Mouse (Mus musculus) kidney, postnatal 10 days (tissue): ENCODE measurements at regions not wholly inside any gene's neighbourhood (a gene's known extent, or its start where the extent isn't known, plus 50 kb on each side); places are given as distances from the start of the nearest gene placed in this dataset.
A peak's percentile ranks its signal among the peaks of the same experiment; 100 is the strongest.

ENCODE experiments used
- DNase-seq: peaks from one replicate; pipeline ENCODE4 v3.0.0; 2021; ENCODE audit warnings: mixed read lengths

DNA sequence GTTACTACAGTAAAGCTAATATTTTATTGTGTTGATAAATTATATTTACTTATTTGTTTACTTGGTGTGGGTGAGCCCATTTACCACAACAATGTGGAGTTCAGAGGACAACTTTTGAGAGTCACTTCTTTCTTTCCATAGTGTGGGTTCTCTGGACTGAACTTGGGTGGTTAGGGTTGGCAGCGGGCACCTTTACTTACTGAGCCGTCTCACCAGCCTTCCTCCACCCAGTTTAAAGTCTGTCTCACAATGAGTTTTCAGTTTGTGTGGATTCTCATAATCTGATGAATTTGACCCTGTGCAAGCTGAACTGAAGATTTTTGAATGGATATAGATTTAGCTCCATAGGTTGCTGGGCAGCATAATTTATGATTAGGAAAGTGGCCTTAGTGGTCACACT lies 53.5 kb upstream of the Pth start:
- no peak for DNase-seq

DNA sequence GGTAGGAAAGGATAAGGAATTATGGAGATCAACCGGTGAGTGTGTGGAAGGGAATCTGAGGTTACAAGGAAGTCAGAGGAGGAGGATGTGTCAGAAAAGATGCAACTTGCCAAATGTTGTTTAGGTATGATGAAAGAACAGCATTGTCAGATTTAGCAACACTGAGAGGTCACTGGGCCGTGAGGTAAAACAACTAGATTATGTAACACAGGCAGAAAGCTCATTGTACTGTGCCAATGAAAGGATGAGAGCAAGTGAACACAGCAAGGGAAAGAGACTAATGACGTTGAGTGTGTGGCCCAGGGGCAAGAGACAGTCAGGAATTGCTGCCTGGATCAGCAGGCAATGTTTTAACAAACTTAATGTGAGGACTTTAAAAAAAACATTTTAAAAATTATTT lies 55.2 kb upstream of the Pth start:
- DNase-seq: no peak

DNA sequence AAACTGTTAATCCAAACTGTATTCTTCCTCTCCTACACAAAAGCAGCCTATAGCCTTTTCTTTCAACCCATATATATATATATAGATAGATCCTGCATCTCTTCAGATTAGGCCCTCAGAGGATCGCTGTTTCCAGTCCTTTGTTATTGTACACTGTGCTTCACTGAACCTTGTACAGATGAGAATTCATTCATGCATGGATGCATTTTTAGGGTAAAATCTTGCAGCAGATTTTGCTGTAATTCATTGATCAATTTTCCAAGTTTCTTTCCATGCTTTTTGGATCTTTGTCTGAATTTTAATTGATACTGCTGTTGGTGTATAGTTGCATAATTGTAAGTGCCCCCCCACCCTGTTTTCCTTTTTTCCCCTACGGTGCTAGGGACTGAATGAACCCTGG lies 56.6 kb upstream of the Pth start:
- DNase-seq: no peak

DNA sequence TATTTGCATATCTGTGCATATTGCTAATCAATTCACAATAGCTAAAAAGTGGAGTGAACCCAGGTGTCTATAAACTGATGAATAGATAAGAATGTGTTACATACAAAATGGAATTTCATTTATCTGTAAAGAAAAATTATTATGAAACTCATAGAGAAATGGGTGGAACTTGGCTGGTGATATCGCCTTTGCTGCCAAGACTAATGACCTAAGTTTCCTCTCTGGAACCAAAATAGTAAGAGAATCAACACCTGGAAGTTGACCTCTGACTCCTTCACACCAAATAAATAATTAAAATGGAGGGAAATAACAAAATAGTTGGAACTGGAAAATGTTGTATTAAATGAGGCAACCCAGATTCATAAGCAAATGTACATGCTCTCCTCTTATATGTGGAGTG lies 53.2 kb upstream of the Far1 start:
- DNase-seq: peak; percentile 28

DNA sequence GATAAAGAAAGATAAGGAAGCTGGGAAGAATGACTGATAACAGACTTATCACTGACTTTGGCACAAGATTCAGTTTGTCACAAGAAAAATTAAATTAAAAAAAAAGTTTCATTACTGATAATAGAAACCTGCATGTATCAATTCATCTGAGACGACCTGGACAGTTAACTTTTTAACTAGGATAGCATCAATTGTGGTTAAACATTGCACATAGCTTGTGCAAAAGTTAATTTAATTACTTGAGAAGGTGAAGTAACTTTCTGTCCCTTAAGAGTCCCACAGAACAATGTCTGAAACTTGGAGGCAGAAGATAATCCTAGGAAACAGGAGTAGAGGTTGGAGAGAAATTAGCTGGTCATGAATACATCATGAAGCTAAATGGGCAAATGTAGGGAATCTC lies 51.3 kb upstream of the Far1 start:
- DNase-seq: no peak
